Mouse (Mus musculus) yolk sac, embryonic 10.5 days (tissue): ENCODE data around the gene Fuom.
"Not testable (repeated sequence)": the region's sequence is repeated elsewhere in the genome, so short reads cannot be mapped to it uniquely, and the experiment has no call there.

Experiments used
- DNase-seq: peaks from one replicate; pipeline ENCODE4 v3.0.0-alpha.2; 2017; ENCODE audit warnings: low spot score

Fuom gene

GRCm38 (mm10) chr7:140101993-140102860, at the start of gene Fuom:
Gene Fuom (minus strand): TSS chr7:140102441.
- peak; percentile 69 for DNase-seq

DNA sequence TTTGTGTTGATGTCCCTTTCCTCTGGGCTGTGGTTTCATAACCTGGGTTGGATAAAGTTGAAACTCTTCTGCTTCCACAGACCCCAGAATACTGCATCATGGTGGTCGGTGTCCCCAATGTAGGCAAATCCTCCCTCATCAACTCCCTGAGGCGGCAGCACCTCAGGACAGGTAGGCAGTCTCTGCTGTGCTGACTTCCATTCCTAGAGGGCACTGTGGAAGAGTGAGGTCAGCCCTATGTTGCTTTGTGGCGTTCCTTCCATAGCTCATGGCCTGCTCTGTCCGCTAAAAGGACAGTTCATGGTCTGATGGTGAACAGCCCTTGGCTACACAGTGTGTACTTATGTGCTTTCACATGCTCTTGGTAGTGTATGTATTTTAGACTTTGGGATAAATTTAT, 42.3 kb upstream of the Fuom start:
- DNase-seq, result no peak

- DNase-seq, result peak; percentile 25
Observed at GRCm38 (mm10) chr7:140141350-140141749, 39.1 kb upstream of the Fuom start.

- no peak for DNase-seq
Observed at GRCm38 (mm10) chr7:140138021-140138310, 35.7 kb upstream of the Fuom start.

- peak; percentile 95 for DNase-seq
Observed at GRCm38 (mm10) chr7:140137135-140138020, 35.1 kb upstream of the Fuom start, which contains the start of gene Mtg1. Gene Mtg1 (plus strand): TSS chr7:140137564.

DNA sequence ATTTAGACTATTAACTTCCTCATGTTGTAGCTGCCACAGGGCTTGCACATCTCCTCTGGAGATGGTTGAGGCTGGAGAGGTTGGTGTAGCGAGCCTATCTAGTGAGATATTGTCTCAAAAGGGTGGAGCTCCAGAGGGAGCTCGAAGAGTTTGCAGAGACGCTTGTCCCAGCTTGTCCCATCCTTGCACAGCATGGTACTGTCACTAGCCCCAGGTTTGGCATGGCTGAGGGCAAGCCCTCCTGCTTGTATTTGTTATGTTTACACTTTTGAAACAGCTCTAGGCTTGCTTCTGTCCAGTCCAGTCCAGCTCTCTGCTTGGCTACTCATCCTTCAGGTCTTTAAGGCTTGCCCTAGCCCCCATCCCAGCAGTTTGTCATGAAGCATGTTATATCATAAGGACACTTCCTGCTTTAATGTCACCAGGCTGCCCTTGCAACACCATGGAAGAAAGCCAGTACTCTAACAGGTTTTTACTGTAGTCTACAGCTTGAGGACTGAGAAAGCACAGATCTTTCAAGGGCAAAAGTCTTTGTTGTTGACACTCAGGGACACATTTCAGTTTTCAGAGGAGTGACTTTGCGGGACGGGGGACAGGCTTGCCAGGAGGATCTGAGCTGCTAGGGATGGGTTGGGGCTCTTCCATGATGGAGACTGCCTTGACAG, 33.0 kb upstream of the Fuom start:
- no peak for DNase-seq

GRCm38 (mm10) chr7:140134033-140134432, 31.8 kb upstream of the Fuom start:
- not testable (repeated sequence) for DNase-seq

DNA sequence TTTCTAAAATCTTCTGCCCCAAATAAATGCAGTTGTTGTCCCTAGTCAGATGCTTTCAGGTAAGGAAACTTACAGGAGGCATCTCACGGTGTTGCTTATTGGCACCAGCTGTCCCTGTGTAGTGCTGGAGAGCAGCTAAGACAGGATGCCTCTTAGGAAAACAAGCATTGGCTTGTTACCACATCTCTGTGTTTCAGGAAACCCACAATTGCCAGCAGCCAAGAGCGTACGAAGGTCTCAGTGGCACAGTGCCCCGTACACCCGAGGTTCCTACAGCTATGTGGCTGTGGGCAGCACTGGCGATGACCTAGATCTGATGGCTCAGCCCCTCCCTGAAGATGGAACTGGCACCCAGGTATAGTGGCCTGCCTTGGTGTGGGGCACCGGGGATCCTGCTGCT, 29.9 kb upstream of the Fuom start:
- not testable (repeated sequence) for DNase-seq

DNA sequence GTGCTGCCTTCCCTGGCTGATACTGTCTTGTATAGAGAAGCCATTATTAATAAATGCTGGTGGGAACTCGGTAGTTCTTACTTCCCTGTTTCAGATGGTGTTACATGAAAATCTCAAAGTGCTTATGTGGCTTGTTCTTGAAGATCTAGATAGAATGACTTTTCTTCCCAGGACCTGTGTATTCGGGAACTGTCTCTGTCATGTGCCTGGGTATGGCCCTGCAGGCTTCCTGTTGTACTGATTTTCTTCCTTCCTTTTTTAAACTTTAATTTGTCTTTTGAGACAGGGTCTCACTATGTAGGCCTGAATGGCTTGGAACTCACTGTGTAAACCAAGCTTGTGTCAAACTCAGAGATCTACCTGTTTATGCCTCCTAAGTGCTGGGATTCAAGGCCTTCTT, 25.7 kb upstream of the Fuom start:
- DNase-seq, result no peak

DNA sequence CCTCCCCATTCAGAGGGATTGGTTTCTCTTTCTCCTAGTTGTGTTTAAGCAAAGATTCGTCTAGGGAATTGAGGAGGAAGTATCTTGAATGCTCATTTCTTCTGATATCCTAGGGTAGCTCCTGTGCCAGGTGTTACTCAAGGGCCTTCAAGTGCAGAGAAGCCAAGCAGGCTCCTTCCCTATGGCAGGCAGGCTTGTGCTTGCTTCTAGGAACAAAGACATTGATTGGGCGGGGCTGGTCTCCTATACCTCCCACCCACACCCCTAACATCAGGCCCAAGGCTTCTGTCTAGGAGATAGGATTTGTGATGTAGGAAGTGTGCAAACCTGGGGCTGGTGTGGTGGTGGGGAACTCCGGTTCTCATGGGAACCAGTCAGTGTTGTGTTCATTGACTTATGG, 24.7 kb upstream of the Fuom start:
- no peak for DNase-seq

DNA sequence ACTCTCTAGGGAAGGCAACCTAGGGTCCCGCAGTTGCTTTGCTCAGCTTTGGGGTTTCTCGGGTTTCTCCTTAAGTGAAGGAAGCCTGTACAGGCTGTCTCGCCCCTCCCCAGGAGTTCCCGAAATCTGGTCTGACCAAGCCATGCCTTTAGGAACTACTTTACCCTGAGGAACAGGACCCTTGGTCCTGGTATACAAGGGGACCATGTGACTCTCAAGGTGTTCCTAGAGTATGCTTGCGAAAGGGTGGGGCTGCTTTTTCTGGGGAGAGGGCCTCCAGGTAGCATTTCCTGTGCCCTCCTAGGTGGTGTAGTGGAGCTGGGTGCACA, 23.7 kb upstream of the Fuom start:
- DNase-seq, result peak; percentile 6

- peak; percentile 97 for DNase-seq
Observed at GRCm38 (mm10) chr7:140125278-140126021, 23.2 kb upstream of the Fuom start.

DNA sequence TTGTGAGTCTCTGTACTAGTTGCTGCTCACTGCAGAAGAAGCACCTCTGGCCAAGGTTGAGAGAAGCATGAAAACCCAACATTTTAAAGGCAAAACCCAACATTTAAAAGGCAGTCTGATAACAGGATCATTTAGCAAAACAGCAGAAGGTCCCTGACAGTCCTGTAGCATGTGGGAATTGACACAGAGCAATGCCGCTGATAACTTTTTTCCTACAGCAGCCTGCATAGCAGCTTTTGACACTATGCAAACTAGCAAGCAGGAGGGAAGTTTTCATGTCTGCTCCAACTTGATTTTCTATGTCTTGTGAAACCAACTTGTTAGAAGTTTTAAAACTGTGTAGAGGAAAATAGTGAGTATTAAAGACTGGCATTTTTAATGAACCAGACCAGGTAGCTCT, 22.1 kb upstream of the Fuom start:
- no peak for DNase-seq

- DNase-seq, result no peak
Observed at GRCm38 (mm10) chr7:140122765-140123164, 20.5 kb upstream of the Fuom start.

DNA sequence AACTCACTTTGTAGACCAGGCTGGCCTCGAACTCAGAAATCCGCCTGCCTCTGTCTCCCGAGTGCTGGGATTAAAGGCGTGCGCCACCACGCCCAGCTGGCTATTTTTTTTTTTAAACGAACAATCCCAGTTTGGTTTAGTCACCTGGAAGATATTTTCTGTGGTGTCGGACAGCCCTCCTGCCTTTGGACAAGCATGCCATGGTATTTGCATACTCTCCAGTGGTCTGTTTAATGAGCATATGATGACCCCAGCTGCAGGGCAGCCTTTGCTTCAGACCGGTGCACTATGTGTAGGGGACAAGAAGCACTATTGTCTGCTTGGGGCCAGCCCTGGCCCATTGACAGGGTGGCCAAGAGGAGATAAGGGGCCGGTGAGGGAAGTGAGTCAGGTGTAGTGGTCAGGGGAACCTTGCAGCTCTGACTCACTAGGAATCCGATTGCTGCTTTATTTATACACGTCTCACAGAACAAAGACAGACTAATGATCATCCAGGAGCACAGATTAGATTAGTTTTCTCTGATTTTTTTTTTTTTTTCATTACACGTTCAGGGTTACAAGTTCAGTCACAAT, 19.2 kb upstream of the Fuom start:
- no peak for DNase-seq

GRCm38 (mm10) chr7:140120484-140120883, 18.2 kb upstream of the Fuom start:
- DNase-seq, result no peak

GRCm38 (mm10) chr7:140116329-140117054, 14.3 kb upstream of the Fuom start, which contains the start of gene Echs1:
Gene Echs1 (minus strand): TSS chr7:140116476.
- DNase-seq, result peak; percentile 86

DNA sequence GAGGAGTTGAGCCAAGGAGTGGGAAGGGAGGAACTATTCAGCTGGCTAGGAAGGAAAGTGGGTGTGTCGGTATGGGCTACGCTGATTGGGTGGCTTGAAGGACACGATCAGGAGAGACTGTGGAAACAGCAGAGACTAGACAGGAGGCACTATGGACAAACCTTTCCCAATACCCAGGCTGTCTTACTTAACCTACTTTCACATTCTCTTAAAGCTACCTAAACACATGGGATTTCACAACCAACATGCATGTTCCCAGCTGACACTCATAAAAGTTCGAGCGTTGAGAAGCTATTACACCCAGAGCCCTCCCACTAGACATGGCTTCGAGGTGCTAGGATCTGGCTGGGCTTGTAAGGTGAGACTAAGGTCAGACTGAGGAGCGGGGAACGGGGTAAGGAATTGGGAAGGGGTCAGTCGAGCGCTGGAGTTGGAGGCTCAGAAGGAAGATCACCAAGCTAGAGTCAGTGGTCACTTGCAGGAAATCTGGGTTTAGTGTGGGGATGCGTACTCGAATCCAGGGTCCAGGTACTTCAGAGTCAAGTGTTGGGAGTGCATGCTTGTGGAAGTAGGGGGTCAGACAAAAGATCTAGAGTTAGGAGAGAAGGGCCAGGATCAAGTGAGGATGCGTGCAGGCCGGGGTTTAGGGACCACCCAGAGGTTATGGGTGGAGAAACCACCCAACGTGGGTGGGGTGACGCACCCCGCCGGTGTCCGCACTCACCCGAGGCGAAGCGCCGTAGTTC, 13.5 kb upstream of the Fuom start, which contains the start of gene Paox:
TSS of gene Paox (plus strand) at position 217 of the 746 bp plus-strand sequence.
- peak; percentile 66 for DNase-seq

GRCm38 (mm10) chr7:140111943-140112342, 9.7 kb upstream of the Fuom start:
- no peak for DNase-seq

DNA sequence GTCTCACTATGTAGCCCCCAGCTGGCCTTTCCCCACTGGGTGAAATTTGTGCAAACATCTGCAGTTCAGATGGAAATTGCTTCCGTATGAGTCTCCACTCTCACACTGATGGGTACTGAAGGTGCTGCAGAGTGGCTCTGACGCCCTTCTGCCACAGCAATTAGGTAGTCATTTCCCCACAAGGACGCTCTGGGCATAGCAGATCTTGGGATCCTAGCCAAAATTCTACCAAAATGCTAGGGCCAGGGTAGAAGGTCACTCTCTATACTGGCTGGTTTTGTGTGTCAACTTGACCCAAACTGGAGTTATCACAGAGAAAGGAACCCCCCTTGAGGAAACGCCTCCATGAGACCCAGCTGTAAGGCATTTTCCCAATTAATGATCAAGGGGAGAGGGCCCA, 1.8 kb upstream of the Fuom start:
- no peak for DNase-seq
